Mouse (Mus musculus) left cerebral cortex, adult 11 months (tissue): ENCODE measurements around the gene Gabre.

Experiments used
- DNase-seq: peaks from one replicate; pipeline ENCODE4 v3.0.0; 2022; ENCODE audit warnings: low spot score

Gene Gabre

GRCm38 (mm10) chrX:72274659-72275371 is at the start of gene Gabre:
TSS of gene Gabre (minus strand) at chrX:72274803.
- no peak for DNase-seq

GRCm38 (mm10) chrX:72297812-72298211 is 23.2 kb upstream of the Gabre start:
- no peak for DNase-seq

GRCm38 (mm10) chrX:72275372-72275663 is 715 bp upstream of the Gabre start:
- no peak for DNase-seq

GRCm38 (mm10) chrX:72273966-72274658 is 491 bp downstream of the Gabre start:
- DNase-seq = no peak

- DNase-seq = no peak
Observed at GRCm38 (mm10) chrX:72270637-72271036, 4.0 kb downstream of the Gabre start.

- DNase-seq = no peak
Observed at GRCm38 (mm10) chrX:72221717-72222116, 52.9 kb downstream of the Gabre start, which contains the start of gene Magea4. TSS of gene Magea4 (plus strand) at chrX:72222017.
